Mouse (Mus musculus): ENCODE results near the gene Htatip2. TPM values are rescaled to one million over a fixed set of nuclear protein-coding genes. Genes with fewer than 3 reads are reported as not detected.

The Htatip2 gene
- polyA plus RNA-seq, 1 experiment from 2014 or later: 5.2 TPM

DNA sequence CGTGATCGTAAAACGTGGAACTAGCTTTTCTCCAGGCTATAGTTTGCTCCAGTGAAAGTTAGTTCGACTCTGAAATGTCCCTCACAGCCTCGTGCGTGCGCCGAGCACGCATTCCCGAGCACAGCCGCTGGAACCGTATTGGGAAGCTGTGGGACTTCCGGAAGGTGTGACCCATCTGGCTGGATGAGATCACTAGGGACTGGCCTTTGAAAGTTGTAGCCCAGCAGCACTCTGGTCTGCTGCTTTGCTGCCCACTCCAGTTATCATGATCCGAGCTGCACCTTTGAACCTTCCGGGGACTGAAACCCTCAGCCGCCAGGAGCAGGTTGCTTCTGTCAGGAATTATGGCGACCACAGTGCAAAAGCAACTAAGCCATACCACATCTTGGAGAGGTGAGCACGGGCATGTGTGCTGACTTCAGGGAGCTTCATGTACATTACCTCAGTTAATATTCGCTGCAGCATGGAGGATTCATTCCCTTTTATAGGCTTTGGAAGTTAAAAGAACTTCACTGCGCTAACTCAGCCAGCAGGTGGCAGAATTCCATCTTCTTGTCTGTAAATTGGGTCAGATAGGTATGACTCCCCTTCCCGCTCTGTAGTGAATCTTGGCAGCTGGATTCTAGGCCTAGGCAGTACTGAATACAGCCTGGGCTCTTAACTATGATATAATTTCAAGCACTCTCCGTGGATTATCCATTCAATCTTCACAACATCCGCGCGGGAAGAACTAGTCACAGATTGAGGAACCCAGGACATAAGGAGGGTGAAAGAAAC lies 6.0 kb upstream of the Htatip2 start:
- Histone ChIP-seq H3K36me3 (ENCODE audit: control insufficient read depth, insufficient read depth, low read length) (no peaks in the 10 kb centered on the region), H3K4me3 (ENCODE audit: low read length) (no peak overlapping the region), H3K4me1 (ENCODE audit: control insufficient read depth, insufficient read depth, low read depth, low read length) (no peaks in the 10 kb centered on the region), H3K27ac (ENCODE audit: low read depth, low read length) (no peak overlapping the region), H3K27me3 (replicated peaks; ENCODE audit: control insufficient read depth, insufficient read depth, low read length) (peaks cover 53% of the 10 kb centered on the region), H3K9ac (ENCODE audit: low read depth, low read length) (no peak overlapping the region), H3K4me2 (ENCODE audit: low read length) (no peak overlapping the region), H3K9me3 (ENCODE audit: control insufficient read depth, low read length) (no peaks in the 10 kb centered on the region)
- peak; percentile 51; the same call in 1 of the 2 replicates for ATAC-seq
- WGBS: 35% methylated on average over 25 of the region's 25 CpGs

DNA sequence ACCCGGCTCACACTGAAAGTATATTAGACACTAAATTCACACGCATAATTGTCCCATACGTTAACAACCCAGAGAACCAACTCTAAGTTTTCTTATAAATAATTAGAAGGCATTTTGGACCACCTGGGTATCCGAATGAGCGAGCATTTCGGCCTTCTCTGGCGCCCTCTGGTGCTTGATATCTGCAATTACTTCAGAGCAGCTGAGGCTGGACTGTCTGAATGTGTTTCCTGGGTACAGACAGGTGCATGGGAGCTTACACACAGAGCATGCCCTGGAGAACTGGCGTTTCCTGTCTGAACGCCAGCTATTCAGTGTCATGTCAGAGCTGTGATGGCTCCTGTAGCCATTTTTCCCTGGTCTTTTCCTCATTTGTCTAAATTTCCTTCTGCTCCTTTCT lies 4.1 kb upstream of the Htatip2 start:
- H3K27me3 ChIP-seq (replicated peaks; ENCODE audit: control insufficient read depth, insufficient read depth, low read length): peaks cover 45% of the 10 kb centered on the region
- WGBS: 4% methylated on average over 9 of the region's 9 CpGs
- H3K4me1 ChIP-seq (ENCODE audit: control insufficient read depth, insufficient read depth, low read depth, low read length): peaks cover 3% of the 10 kb centered on the region; the same call in 1 of the 2 replicates
- H3K9ac ChIP-seq (ENCODE audit: low read depth, low read length): no peak overlapping the region
- H3K4me3 ChIP-seq (ENCODE audit: low read length): no peak overlapping the region
- no peaks in the 10 kb centered on the region; the same call in 1 of the 2 replicates for H3K9me3 ChIP-seq (ENCODE audit: control insufficient read depth, low read length)
- no peak overlapping the region for H3K27ac ChIP-seq (ENCODE audit: low read depth, low read length)
- H3K36me3 ChIP-seq (ENCODE audit: control insufficient read depth, insufficient read depth, low read length): no peaks in the 10 kb centered on the region
- ATAC-seq: no peak
- H3K4me2 ChIP-seq (ENCODE audit: low read length): no peak overlapping the region

DNA sequence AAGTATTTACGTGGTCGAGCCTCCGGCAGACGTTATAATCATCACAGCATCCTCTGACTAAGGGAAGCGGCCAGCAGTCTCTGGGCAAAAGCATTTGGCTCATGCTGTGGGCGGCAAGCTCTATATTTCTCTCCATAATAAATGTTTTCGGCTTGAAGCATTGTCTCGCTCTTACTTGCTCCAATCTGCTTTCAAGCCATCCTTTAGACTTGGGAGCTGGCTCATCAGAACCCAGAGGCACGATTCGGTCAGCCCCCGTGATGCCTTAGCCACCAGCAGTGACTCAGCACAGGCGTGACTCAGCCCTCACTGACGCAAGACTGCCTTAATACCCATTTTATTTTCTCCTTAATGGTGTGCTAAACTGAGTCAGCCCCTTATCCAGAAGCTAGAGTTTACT lies 3.7 kb downstream of the Htatip2 start:
- H3K36me3 ChIP-seq (ENCODE audit: control insufficient read depth, insufficient read depth, low read length): no peaks in the 10 kb centered on the region
- no peak overlapping the region for H3K27ac ChIP-seq (ENCODE audit: low read depth, low read length)
- no peak for ATAC-seq
- 65% methylated on average over 13 of the region's 13 CpGs for WGBS
- no peak overlapping the region for H3K4me3 ChIP-seq (ENCODE audit: low read length)
- H3K4me2 ChIP-seq (ENCODE audit: low read length): no peak overlapping the region
- no peak overlapping the region for H3K9ac ChIP-seq (ENCODE audit: low read depth, low read length)
- H3K27me3 ChIP-seq (replicated peaks; ENCODE audit: control insufficient read depth, insufficient read depth, low read length): peaks cover 5% of the 10 kb centered on the region
- no peaks in the 10 kb centered on the region; the same call in 1 of the 2 replicates for H3K9me3 ChIP-seq (ENCODE audit: control insufficient read depth, low read length)
- H3K4me1 ChIP-seq (ENCODE audit: control insufficient read depth, insufficient read depth, low read depth, low read length): peaks cover 3% of the 10 kb centered on the region; the same call in 1 of the 2 replicates

DNA sequence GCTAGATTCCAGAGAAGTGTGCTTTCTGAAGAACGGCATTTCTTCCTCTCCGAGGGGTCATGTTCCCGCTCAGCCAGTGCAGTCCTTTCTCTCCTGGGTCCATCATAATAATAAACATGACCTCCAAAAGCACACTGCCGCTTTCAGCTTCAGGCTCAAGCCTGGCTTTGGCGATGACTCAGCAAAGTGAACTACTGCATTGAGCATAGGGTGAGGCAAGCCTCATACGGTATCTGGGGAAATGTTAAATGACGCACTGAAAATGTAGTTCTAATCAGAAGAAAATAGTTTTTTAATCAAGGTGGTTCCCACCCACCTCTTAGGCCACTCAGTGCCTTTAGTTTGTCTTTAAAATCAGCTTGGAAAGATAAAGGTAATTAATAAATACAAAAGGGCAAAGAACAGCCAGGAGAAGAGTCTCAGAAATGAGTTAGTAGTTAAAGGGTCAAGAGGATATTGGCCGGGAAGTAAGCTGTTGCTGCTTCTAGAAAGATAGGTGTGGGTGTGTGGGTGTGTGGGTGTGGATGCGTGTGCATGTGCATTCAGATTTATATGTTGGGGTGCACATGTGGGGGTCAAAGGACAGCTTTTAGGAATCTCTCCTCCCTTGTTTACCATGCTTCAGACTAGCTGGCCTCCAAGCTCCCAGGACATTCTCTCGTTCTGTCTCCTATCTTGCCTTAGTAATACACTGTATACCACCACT lies 5.2 kb downstream of the Htatip2 start:
- Histone ChIP-seq H3K9ac (ENCODE audit: low read depth, low read length) (no peak overlapping the region), H3K4me1 (ENCODE audit: control insufficient read depth, insufficient read depth, low read depth, low read length) (peaks cover under 1% of the 10 kb centered on the region; the same call in 1 of the 2 replicates), H3K9me3 (ENCODE audit: control insufficient read depth, low read length) (no peaks in the 10 kb centered on the region; the same call in 1 of the 2 replicates), H3K27me3 (replicated peaks; ENCODE audit: control insufficient read depth, insufficient read depth, low read length) (0 out of 2 replicates have a peak, but pooled peaks cover 2% of the 10 kb centered on the region), H3K4me3 (ENCODE audit: low read length) (no peak overlapping the region), H3K27ac (ENCODE audit: low read depth, low read length) (no peak overlapping the region), H3K36me3 (ENCODE audit: control insufficient read depth, insufficient read depth, low read length) (no peaks in the 10 kb centered on the region), H3K4me2 (ENCODE audit: low read length) (no peak overlapping the region)
- ATAC-seq: no peak
- WGBS: 74% methylated on average over 10 of the region's 10 CpGs

DNA sequence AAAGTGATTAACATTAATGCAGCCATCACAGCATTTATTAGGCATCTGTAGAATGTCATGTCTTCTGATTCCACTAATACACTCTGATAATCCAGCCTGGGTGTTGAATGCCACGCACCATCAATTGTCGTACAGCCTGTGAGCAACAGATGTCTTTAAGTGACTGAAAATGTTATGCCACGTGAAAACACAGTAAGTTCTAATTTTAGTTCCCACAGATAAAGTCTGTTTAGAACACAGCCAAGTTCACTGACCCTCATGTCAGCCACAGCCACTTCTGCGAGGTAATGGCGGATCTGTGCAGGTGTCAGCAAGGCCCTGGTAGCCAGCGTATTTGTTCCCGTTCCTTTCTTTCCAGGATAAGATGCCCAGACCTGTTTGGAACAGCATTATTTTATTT lies 7.3 kb downstream of the Htatip2 start:
- Histone ChIP-seq H3K27ac (ENCODE audit: low read depth, low read length) (no peak overlapping the region), H3K36me3 (ENCODE audit: control insufficient read depth, insufficient read depth, low read length) (no peaks in the 10 kb centered on the region), H3K4me3 (ENCODE audit: low read length) (no peak overlapping the region), H3K9ac (ENCODE audit: low read depth, low read length) (no peak overlapping the region), H3K4me2 (ENCODE audit: low read length) (no peak overlapping the region), H3K9me3 (ENCODE audit: control insufficient read depth, low read length) (no peaks in the 10 kb centered on the region), H3K27me3 (replicated peaks; ENCODE audit: control insufficient read depth, insufficient read depth, low read length) (no peaks in the 10 kb centered on the region), H3K4me1 (ENCODE audit: control insufficient read depth, insufficient read depth, low read depth, low read length) (no peaks in the 10 kb centered on the region)
- no peak for ATAC-seq
- 91% methylated on average over 7 of the region's 7 CpGs for WGBS

DNA sequence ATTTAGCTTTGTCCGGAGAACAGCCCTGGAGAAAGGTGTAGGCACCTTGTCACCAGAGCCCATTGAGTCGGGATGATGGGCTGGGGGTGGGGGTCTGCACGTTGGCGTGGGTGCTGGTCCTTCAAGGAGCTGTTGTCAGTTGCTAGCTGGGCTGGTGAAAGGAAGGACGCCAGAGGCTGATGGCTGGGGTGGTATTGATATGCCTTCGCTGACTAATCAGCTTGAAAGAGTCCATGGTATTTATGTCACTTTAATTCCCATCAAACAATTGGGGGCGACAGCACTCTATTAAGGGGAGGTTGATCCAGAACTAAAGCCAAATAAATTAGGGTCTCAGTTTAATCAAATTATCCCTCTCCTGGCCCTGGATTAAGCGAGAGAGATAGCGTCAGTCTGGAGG lies 9.6 kb downstream of the Htatip2 start:
- ATAC-seq: no peak
- H3K9ac ChIP-seq (ENCODE audit: low read depth, low read length): no peak overlapping the region
- H3K27me3 ChIP-seq (replicated peaks; ENCODE audit: control insufficient read depth, insufficient read depth, low read length): no peaks in the 10 kb centered on the region
- no peak overlapping the region for H3K4me3 ChIP-seq (ENCODE audit: low read length)
- no peak overlapping the region for H3K27ac ChIP-seq (ENCODE audit: low read depth, low read length)
- H3K4me2 ChIP-seq (ENCODE audit: low read length): no peak overlapping the region
- WGBS: 34% methylated on average over 9 of the region's 9 CpGs
- no peaks in the 10 kb centered on the region for H3K9me3 ChIP-seq (ENCODE audit: control insufficient read depth, low read length)
- H3K4me1 ChIP-seq (ENCODE audit: control insufficient read depth, insufficient read depth, low read depth, low read length): no peaks in the 10 kb centered on the region
- no peaks in the 10 kb centered on the region for H3K36me3 ChIP-seq (ENCODE audit: control insufficient read depth, insufficient read depth, low read length)

DNA sequence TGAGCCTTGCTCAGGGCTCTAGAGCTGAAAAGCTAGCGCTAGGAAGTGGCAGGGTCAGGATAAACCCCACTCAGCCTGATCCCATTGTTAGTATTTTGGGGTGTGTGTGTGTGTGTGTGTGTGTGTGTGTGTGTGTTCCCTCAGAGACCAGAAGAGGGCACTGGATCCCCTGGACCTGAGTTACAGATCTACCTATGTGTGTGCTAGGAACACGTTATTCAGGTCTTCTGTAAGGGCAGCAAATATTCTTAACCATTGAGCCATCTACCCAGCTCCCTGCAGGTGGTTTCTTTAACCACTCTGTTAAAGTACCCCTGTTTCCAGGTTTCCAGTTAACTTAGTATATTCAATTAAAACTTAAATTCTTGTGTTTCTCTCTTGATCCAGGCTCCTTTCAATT lies 15.5 kb downstream of the Htatip2 start:
- H3K9me3 ChIP-seq (ENCODE audit: control insufficient read depth, low read length): no peaks in the 10 kb centered on the region
- H3K4me3 ChIP-seq (ENCODE audit: low read length): no peak overlapping the region
- no peak overlapping the region for H3K4me2 ChIP-seq (ENCODE audit: low read length)
- no peak for ATAC-seq
- H3K9ac ChIP-seq (ENCODE audit: low read depth, low read length): no peak overlapping the region
- no peaks in the 10 kb centered on the region for H3K4me1 ChIP-seq (ENCODE audit: control insufficient read depth, insufficient read depth, low read depth, low read length)
- no peaks in the 10 kb centered on the region for H3K36me3 ChIP-seq (ENCODE audit: control insufficient read depth, insufficient read depth, low read length)
- H3K27me3 ChIP-seq (replicated peaks; ENCODE audit: control insufficient read depth, insufficient read depth, low read length): no peaks in the 10 kb centered on the region
- no peak overlapping the region for H3K27ac ChIP-seq (ENCODE audit: low read depth, low read length)
- WGBS: 95% methylated on average over 2 of the region's 2 CpGs

DNA sequence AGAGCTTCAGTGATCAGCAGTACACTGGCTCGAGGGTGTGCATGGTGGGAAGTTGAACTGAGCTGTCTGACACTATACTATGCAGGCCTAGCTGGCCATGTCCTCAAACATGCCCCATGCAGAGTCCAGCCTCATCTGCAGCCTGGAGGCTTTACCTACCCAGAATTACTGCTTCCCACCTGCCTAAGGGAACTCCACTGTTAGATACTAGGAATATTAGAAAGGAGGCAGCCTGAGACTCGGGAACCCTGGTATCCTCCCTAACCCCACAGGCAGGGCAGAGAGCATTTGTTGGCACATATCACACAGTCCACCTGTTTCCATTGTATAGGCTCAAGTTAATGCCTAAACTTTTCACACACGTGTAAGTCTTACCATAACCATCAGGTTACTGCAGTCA lies 18.7 kb downstream of the Htatip2 start:
- 53% methylated on average over 3 of the region's 3 CpGs for WGBS
- Histone ChIP-seq H3K27ac (ENCODE audit: low read depth, low read length) (no peak overlapping the region), H3K4me1 (ENCODE audit: control insufficient read depth, insufficient read depth, low read depth, low read length) (peaks cover 8% of the 10 kb centered on the region), H3K9me3 (ENCODE audit: control insufficient read depth, low read length) (no peaks in the 10 kb centered on the region), H3K4me3 (ENCODE audit: low read length) (no peak overlapping the region), H3K4me2 (ENCODE audit: low read length) (no peak overlapping the region), H3K27me3 (replicated peaks; ENCODE audit: control insufficient read depth, insufficient read depth, low read length) (no peaks in the 10 kb centered on the region), H3K36me3 (ENCODE audit: control insufficient read depth, insufficient read depth, low read length) (peaks cover 7% of the 10 kb centered on the region; the same call in 1 of the 2 replicates), H3K9ac (ENCODE audit: low read depth, low read length) (no peak overlapping the region)
- peak; percentile 29 for ATAC-seq

Data from hindbrain, embryonic 16.5 days (tissue).